Comparison of ENCODE assay signal across 24 mouse cellular contexts in genomic region chr1:39452203-39452602, GRCm38 (mm10). TPM values are rescaled to one million over a fixed set of nuclear protein-coding genes. Genes with fewer than 3 reads are reported as not detected.
A peak's percentile ranks its signal among the peaks of the same experiment; 100 is the strongest.
DNase-seq lines count a peak whose midpoint lies in the region; ATAC-seq and TF ChIP-seq lines count a peak whose summit lies in the region.
"Had no signal": no experiment of that assay in that cellular context is flagged by ENCODE, and none has a peak within 500 bp of the region (broad histone marks: within the 10 kb centered on the region; RNA-seq: fewer than 3 reads in every experiment).

No protein-coding gene starts in this region.

- ATAC-seq in heart, embryonic 13.5 days (ENCODE audit: extremely low read depth, insufficient number of reproducible peaks, low FRiP score, low TSS enrichment), result no peak
- ATAC-seq in liver, postnatal 0 days, result no peak
- no peak for ATAC-seq in liver, embryonic 12.5 days
- ATAC-seq: CD4-positive, CD25-positive, alpha-beta regulatory T cell, adult 4 months; forebrain, embryonic 14.5 days; forebrain, postnatal 0 days; hindbrain, postnatal 0 days; inflammation-experienced regulatory T-cells, adult 6 months; intestine, embryonic 16.5 days had no signal

- no peak overlapping the region for H3K4me3 ChIP-seq in heart, embryonic 13.5 days
- H3K4me3 ChIP-seq in liver, postnatal 0 days (ENCODE audit: low read depth, low read length), result no peak overlapping the region
- H3K4me3 ChIP-seq in liver, embryonic 12.5 days, result no peak overlapping the region
- H3K4me3 ChIP-seq: embryonic facial prominence, embryonic 12.5 days; embryonic facial prominence, embryonic 15.5 days had no signal

- H3K9ac ChIP-seq in heart, embryonic 13.5 days, result no peak overlapping the region
- H3K9ac ChIP-seq in liver, postnatal 0 days (replicated peaks), result no peak overlapping the region
- no peak overlapping the region for H3K9ac ChIP-seq in liver, embryonic 12.5 days
- H3K9ac ChIP-seq: embryonic facial prominence, embryonic 12.5 days; embryonic facial prominence, embryonic 15.5 days; forebrain, postnatal 0 days; hindbrain, embryonic 14.5 days had no signal

- peak overlapping the region; percentile 24; the same call in 1 of the 2 replicates for H3K27ac ChIP-seq in heart, embryonic 13.5 days (replicated peaks)
- H3K27ac ChIP-seq in liver, postnatal 0 days (ENCODE audit: low read depth), result peak overlapping the region; percentile 36; the same call in 1 of the 2 replicates
- H3K27ac ChIP-seq in liver, embryonic 12.5 days, result no peak overlapping the region
- H3K27ac ChIP-seq: embryonic facial prominence, embryonic 12.5 days; embryonic facial prominence, embryonic 15.5 days; hindbrain, embryonic 14.5 days; hindbrain, postnatal 0 days had no signal

- no peak overlapping the region for H3K4me2 ChIP-seq in heart, embryonic 13.5 days
- no peak overlapping the region for H3K4me2 ChIP-seq in liver, postnatal 0 days (ENCODE audit: low read depth, low read length)
- no peak overlapping the region for H3K4me2 ChIP-seq in liver, embryonic 12.5 days
- H3K4me2 ChIP-seq: embryonic facial prominence, embryonic 12.5 days; embryonic facial prominence, embryonic 15.5 days; hindbrain, embryonic 14.5 days had no signal

- no peaks in the 10 kb centered on the region for H3K36me3 ChIP-seq in heart, embryonic 13.5 days
- peaks cover 5% of the 10 kb centered on the region; the same call in 1 of the 2 replicates for H3K36me3 ChIP-seq in liver, postnatal 0 days (replicated peaks; ENCODE audit: insufficient read depth, low read length)
- H3K36me3 ChIP-seq in liver, embryonic 12.5 days, result no peaks in the 10 kb centered on the region
- H3K36me3 ChIP-seq: embryonic facial prominence, embryonic 12.5 days; embryonic facial prominence, embryonic 15.5 days had no signal

- intact Hi-C loops in heart, postnatal 10 days (cut with DNase I), result no loop called here

- H3K4me1 ChIP-seq in heart, embryonic 13.5 days, result peaks cover 90% of the 10 kb centered on the region
- H3K4me1 ChIP-seq in liver, postnatal 0 days (ENCODE audit: insufficient read depth), result peaks cover 59% of the 10 kb centered on the region
- peaks cover 84% of the 10 kb centered on the region for H3K4me1 ChIP-seq in liver, embryonic 12.5 days

- WGBS in heart, embryonic 13.5 days, result 83% methylated on average over 4 of the region's 4 CpGs
- WGBS in liver, postnatal 0 days (ENCODE audit: insufficient replicate concordance), result 77% methylated on average over 4 of the region's 4 CpGs
- 77% methylated on average over 4 of the region's 4 CpGs for WGBS in liver, embryonic 12.5 days (ENCODE audit: insufficient replicate concordance)

- peak; percentile 26 for DNase-seq in adrenal gland, postnatal 14 days
- DNase-seq in adrenal gland, postnatal 4 days (ENCODE audit: low spot score in 2 of 2), result no peak
- no peak for DNase-seq in heart, postnatal 10 days
- no peak for DNase-seq in liver, postnatal 0 days
- DNase-seq: adrenal gland, postnatal 25 days; cerebellum, adult 11 months; cerebellum, adult 2 months; cerebellum, adult 9-11 months; cerebellum, postnatal 25 days; forebrain, postnatal 0 days; gastrocnemius, postnatal 36 days; heart, postnatal 14 days; heart, postnatal 4 days; kidney, adult 18-20 months had no signal

- TF ChIP-seq EP300 in liver, postnatal 0 days (IDR thresholded peaks at IDR 0.05; ENCODE audit: low read depth), result no peak

- H3K27me3 ChIP-seq in heart, embryonic 13.5 days (replicated peaks), result no peaks in the 10 kb centered on the region
- no peaks in the 10 kb centered on the region for H3K27me3 ChIP-seq in liver, postnatal 0 days (ENCODE audit: insufficient read depth, low read length)
- no peaks in the 10 kb centered on the region for H3K27me3 ChIP-seq in liver, embryonic 12.5 days (replicated peaks)
- H3K27me3 ChIP-seq: embryonic facial prominence, embryonic 12.5 days; embryonic facial prominence, embryonic 15.5 days had no signal

- H3K9me3 ChIP-seq in heart, embryonic 13.5 days, result no peaks in the 10 kb centered on the region
- no peaks in the 10 kb centered on the region for H3K9me3 ChIP-seq in liver, postnatal 0 days (ENCODE audit: low read length)
- no peaks in the 10 kb centered on the region for H3K9me3 ChIP-seq in liver, embryonic 12.5 days (replicated peaks)
- H3K9me3 ChIP-seq: embryonic facial prominence, embryonic 12.5 days; embryonic facial prominence, embryonic 15.5 days had no signal

- TF ChIP-seq CTCF in liver, postnatal 0 days (IDR thresholded peaks at IDR 0.05; ENCODE audit: low read depth), result no peak

RNA-seq across cellular contexts. Expression of gene Tbc1d8, which starts 26.4 kb away (rescaled TPM):
- total RNA-seq in adrenal gland, postnatal 14 days (2021), result 9.3 and 10.6 TPM in 2 replicates
- 10 to 100 TPM; 10.1 to 10.8 TPM for total RNA-seq in adrenal gland, postnatal 4 days (2021)
- 11.5 and 11.7 TPM in 2 replicates for polyA plus RNA-seq in heart, embryonic 13.5 days (2015; fragmentation: Nextera tagmentation; extraction: Ambion mirVana)
- total RNA-seq in heart, postnatal 10 days (2021), result 1 to 10 TPM; 6.6 to 7.4 TPM
- polyA plus RNA-seq in liver, postnatal 0 days (2015; fragmentation: Nextera tagmentation; extraction: Ambion mirVana), result 7.2 and 8.8 TPM in 2 replicates
- polyA plus RNA-seq in liver, embryonic 12.5 days (2016; fragmentation: Nextera tagmentation; extraction: Ambion mirVana), result 4.9 and 5.0 TPM in 2 replicates
